Mouse (Mus musculus): Measurements from ENCODE around the gene Scly.
A peak's percentile ranks its signal among the peaks of the same experiment; 100 is the strongest.

The Scly gene

GRCm38 (mm10) chr1:91301206-91301920 is 3.2 kb downstream of the Scly start:
- no peak for DNase-seq

- DNase-seq = no peak
These were observed 3.9 kb downstream of the Scly start for GRCm38 (mm10) chr1:91302021-91302420.

DNA sequence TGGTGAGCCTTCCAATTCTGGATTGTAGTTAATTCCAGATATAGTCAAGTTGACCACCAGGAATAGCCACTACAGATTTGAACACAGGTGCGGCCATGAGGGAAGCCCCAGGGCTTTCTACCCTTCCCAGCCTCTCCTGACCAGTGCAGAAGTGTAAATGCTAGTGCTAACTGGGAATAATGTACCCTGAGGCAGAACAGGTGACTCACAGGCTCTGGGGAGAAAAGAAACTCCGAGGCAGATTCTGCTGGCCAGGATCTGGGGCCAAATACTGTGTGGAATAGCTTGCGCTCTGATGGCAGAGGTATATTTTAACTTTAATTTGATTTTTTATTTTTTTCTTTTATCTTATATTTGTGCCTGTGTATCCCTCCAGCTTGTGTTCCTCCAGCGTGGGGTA is 6.5 kb downstream of the Scly start:
- no peak for DNase-seq

- DNase-seq = no peak
These were observed 11.4 kb downstream of the Scly start for GRCm38 (mm10) chr1:91309366-91310085.

DNA sequence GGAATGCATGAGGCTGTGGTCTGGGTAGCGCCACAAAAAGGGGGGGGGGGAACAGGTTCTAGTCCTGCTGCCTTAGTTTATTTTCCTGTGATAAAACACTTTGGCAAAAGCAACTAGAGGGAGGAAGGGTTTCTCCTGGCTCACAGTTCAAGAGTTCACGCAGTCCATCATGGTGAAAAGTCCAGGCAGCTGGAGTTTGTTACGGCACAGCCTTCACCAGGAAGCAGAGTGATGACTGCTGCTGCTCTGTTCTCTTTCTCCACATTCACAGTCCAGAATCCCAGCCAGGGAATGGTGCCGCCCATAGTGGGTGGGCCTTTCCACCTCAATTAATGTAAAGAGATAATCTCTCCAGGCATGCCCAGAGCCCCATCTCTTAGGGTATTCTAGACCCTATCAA is 14.1 kb downstream of the Scly start:
- DNase-seq = no peak

DNA sequence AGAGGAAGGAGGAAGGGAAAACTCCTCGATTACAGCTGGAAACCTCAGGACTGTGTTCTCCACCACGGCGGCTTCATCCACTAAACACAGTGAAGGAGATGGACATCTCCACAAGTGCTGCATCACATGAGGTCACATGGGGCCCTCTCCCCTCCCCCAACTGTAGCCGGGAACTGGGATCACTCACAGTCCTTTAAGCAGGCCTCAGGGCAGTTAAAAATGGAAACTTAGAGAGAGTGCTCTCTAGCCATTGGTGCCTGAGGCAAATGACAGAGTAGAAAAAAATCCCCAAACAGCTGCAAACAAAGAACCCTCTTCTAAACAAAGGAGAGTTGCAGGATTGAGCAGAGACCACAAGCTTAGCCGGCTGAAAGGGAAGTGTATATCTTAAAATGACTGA is 15.1 kb downstream of the Scly start:
- DNase-seq = no peak

GRCm38 (mm10) chr1:91317656-91318055 is 19.5 kb downstream of the Scly start:
- DNase-seq = no peak

DNA sequence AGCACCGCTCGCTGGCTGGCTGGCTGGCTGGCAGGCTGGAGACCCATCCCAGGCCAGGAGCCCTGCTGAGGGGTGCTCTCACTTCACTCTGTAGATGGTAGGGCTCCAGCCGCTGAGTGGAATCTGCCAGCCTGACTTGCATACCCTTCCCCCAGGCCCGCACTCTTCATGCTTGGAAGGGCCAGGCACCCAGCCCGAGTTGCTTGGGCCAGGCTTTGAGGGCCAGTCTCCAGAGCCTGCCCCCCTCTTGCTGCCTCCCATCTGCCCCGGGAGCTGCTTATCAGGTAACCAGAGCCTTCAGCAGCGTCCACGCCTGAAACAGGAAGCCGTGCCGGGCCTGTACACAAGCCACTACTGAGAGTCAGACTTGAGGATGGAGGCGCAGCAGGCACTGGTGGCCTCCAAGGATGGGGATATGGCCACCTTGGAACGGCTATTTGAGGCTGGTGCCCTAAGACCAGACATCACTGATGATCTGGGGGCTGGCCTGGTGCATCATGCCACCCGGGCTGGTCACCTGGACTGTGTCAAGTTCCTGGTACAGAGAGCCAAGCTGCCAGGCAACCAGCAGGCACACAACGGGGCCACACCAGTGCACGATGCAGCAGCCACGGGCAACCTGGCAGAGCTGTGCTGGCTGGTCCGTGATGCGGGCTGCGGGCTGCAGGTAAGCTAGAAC is 23.8 kb downstream of the Scly start, which contains the start of gene Espnl:
Gene Espnl (plus strand): TSS at position 316 of the 679 bp plus-strand sequence.
- no peak for DNase-seq

- no peak for DNase-seq
These were observed 26.5 kb downstream of the Scly start for GRCm38 (mm10) chr1:91324646-91325045.

DNA sequence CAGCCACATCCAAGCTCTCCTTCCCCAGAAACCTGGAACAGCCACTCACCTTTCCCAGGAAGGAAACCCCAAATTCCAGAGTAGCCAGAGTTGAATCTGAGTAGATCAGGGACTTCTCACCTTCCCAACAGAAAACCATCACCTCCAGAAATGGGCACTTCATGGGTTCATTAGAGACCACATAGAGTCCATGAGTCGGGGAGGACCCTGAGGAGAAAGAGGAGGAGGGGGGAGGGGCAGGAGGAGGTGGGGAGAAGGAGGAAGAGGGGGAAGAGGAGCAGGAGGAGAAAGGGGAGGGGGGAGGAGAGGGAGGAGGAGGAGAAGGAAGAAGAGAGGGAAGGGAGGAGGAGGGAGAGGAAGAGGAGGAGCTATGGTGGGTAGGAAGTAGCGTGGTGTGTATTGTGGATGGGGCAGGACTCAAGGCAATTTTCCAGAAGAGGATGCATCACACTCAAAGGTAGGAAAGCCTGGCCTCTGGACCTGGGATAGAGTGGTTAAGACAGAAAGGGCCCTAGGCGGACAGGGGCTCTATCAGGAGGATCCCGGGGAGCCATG is 27.4 kb downstream of the Scly start:
- DNase-seq = no peak

DNA sequence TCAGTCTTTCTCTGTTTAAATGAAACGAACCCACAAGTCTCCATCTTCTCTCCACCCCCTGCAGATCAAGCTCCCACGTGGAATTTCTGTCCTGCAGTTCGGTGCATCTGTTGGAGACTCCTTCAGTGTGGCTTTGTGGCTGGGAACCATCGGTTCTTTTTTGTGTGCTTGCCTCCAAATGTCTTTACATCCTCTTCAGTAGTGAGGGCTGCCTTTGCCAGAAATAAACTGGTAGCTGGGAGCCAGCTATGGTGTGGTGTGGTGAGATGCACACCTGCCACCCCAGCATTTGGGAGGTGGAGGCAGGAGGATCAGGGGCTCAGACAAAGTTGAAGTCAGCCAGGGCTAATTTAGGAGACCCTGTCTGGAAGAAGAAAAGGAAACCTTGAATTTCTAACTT is 34.0 kb downstream of the Scly start:
- DNase-seq = peak; percentile 40

DNA sequence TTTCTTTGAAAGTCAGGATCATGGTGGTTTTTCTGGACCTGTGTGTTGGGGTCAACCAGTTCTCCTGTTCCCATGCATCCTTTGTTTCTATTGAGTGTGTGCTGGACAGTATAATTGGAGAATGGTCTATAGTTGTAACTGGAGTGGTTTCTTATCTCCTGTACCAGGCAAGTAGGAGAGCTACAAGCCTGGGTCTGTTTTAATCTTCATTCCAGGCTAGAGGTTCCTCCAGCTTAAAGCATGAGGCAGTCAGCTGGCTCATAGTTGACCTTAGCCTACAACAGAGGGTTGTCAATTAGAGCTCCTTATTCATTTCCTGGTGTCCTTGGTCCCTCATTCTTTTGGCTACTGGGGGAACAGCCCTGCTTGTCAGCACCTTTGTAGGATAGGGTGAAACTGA is 35.4 kb downstream of the Scly start:
- DNase-seq = no peak

GRCm38 (mm10) chr1:91337355-91337754 is 39.2 kb downstream of the Scly start:
- no peak for DNase-seq

DNA sequence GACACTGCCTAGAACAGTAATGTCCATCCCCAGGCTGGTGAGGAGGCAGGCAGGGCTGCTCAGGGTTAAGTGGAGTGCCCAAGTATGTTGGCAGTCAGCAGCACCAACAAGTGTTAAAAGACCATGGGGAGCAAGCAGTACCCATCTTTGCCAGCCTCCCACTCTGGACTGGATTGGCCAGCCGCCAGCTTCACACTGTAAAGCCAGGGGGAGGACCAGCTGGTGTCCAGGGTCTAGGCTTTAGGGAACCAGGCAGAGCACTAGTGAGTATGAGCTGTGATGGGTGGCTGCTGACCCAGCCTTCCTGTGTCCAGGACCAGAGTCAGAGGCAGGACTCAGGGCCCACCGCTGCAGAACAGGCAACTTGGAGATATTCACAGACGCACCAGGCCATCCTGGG is 45.9 kb downstream of the Scly start:
- no peak for DNase-seq

DNA sequence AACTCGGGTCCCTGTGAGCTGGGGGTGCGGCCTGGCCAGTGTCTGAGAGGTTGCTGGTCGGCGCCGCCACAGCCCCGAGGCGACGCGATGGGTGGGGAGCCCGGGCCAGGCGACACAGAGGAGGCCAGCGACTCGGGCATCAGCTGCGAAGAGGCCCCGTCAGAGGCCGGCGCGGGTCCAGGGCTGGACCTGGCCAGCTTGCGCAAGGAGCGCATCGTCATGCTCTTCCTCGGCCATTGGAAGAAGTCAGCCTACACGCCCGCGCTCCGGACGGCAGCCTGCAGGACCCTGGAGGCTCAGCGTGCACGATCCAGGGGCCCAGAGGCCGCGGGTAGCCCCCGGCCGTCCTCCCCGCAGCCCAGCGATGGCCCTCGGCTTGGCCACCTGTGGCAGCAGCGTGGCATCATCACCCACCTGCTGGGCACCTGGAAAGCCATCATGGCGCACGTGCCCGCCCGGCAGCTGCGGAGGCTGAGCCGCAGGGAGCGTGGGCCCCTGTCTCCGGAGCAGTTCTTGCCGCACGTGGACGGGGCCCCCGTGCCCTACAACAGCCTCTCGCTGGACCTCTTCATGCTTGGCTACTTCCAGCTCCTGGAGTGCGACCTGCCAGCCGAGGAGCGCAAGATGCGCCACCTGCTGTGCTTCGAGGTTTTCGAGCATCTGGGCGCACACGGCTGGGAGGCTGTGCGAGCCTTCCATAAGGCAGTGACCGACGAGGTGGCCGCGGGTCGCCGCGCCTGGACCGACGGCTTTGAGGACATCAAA is 47.0 kb downstream of the Scly start:
- no peak for DNase-seq

DNA sequence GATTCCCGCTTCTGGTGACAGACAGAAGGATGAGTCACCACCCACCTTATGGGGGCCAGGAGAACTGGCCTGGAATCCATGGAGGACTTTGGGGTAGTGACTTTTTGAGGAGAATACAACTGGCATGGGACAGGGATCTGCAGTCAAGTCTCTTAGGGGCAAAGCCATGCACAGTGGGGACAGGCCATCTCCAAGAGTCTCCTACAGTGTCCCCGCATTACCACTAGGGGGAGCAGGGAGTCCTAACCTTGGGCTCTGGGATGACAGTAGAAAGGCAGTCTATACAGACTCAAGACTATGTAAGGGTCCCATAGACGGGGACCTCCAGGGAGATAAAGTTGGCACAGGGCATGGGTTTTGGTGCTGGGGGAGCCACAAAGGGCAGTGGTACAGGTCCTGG is 48.8 kb downstream of the Scly start:
- DNase-seq = peak; percentile 22

- no peak for DNase-seq
These were observed 52.7 kb downstream of the Scly start, which contains the start of gene Klhl30 for GRCm38 (mm10) chr1:91350841-91351240. Klhl30 (plus strand) TSS chr1:91351016.

- no peak for DNase-seq
These were observed 53.1 kb downstream of the Scly start for GRCm38 (mm10) chr1:91351249-91351648.

DNA sequence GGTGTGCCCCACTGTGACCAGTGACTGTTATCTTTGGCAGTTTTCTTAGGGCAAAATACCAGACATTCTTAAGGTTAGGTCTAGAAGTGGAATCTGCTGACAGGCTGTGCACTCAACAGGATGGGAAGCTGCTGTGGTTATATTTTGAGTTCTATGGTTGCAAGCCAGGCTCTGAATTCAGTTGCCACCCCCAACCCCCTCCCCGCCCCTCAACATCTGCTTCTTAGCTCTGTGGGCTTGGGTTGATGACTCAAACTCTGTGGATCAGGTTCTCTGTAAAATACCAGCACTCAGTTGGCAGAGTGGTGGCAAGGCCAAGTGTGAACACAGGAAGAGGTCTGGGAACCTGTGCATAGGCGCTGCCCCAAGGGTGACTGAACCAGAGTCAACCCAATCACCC is 54.1 kb downstream of the Scly start:
- no peak for DNase-seq

GRCm38 (mm10) chr1:91356105-91356504 is 58.0 kb downstream of the Scly start:
- DNase-seq = no peak

DNA sequence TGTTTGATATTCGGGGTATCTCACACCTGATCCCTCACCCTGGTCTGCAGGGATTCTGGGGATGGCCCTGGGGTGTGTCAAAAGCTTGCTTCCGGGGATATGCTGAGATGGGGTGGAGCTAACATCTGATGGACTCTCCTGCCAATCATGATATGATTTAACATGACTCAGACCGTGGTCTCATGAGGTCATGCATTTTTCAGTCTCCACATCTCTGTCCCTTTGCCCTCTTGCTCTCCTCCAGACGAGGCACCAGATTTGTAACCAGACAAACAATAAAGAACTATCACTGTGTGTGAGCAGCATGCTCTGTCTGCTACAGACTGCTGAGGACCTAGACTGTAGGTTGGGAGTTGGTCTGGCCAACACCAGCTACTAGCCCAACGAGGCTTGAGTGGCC is 64.0 kb downstream of the Scly start:
- no peak for DNase-seq

- no peak for DNase-seq
These were observed 66.9 kb downstream of the Scly start for GRCm38 (mm10) chr1:91364822-91365644.
